Mouse (Mus musculus) liver, postnatal 0 days (tissue): ENCODE measurements around the gene Rplp0. TPM values are rescaled to one million over a fixed set of nuclear protein-coding genes. Genes with fewer than 3 reads are reported as not detected.
A peak's percentile ranks its signal among the peaks of the same experiment; 100 is the strongest.

Experiments
- ATAC-seq: fragments of 200-750 bp; cut with Nextera tagmentation; 2 replicates; pipeline ENCODE4 v1.8.0; 2017; ENCODE audit warnings: mild to moderate bottlenecking, moderate library complexity
- DNase-seq: peaks from one replicate; pipeline ENCODE4 v3.0.0-alpha.2; 2016
- H3K27ac ChIP-seq: fragments of 300-500 bp; sonication (generic); 2 replicates; pipeline ENCODE4 v1.5.1; 2014; ENCODE audit warnings: antibody characterized with exemption, moderate library complexity, mild to moderate bottlenecking, low read depth
- H3K27me3 ChIP-seq: fragments of 300-500 bp; sonication (generic); 2 replicates; pipeline ENCODE4 v1.6.1; 2014; ENCODE audit warnings: low read length, control low read depth, mixed read lengths; ENCODE audit not compliant: insufficient read depth
- H3K36me3 ChIP-seq: fragments of 300-500 bp; sonication (generic); replicated peaks from 2 replicates; pipeline ENCODE4 v1.6.1; 2014; ENCODE audit warnings: mild to moderate bottlenecking, control low read depth, low read length, moderate library complexity, mixed read lengths; ENCODE audit not compliant: insufficient read depth
- H3K4me1 ChIP-seq: fragments of 300-500 bp; sonication (generic); 2 replicates; pipeline ENCODE4 v1.6.1; 2014; ENCODE audit warnings: antibody characterized with exemption, mild to moderate bottlenecking, control low read depth; ENCODE audit not compliant: insufficient read depth
- H3K4me2 ChIP-seq: fragments of 300-500 bp; sonication (generic); 2 replicates; pipeline ENCODE4 v1.6.1; 2014; ENCODE audit warnings: low read depth, mild to moderate bottlenecking, low read length, moderate library complexity, mixed read lengths
- H3K4me3 ChIP-seq: fragments of 300-500 bp; sonication (generic); 2 replicates; pipeline ENCODE4 v1.5.1; 2014; ENCODE audit warnings: low read depth, low read length
- H3K9ac ChIP-seq: fragments of 300-500 bp; sonication (generic); replicated peaks from 2 replicates; pipeline ENCODE4 v1.6.1; 2014; ENCODE audit warnings: mild to moderate bottlenecking, moderate library complexity
- H3K9me3 ChIP-seq: fragments of 300-500 bp; sonication (generic); 2 replicates; pipeline ENCODE4 v1.6.1; 2016; ENCODE audit warnings: mild to moderate bottlenecking, control low read depth, low read length, mixed read lengths
- CTCF ChIP-seq: sonication (generic); IDR thresholded peaks from 2 replicates; pipeline ENCODE4 v1.5.1; 2016; ENCODE audit warnings: antibody characterized with exemption, low read depth
- EP300 ChIP-seq: IDR thresholded peaks from 2 replicates; pipeline ENCODE4 v1.6.1; 2016; ENCODE audit warnings: antibody characterized with exemption, low read depth, mild to moderate bottlenecking
- WGBS: fragments of 180-500 bp; shearing (Covaris S2); extraction: QIAGEN DNeasy Blood & Tissue Kit; methylation state at CpG from one replicate; pipeline ENCODE4 v1.1.7; 2014; ENCODE audit not compliant: insufficient replicate concordance; 5-methylcytosine and 5-hydroxymethylcytosine counted together
- polyA plus RNA-seq: library from polyadenylated mRNA; unstranded; fragments of >200 nt; fragmentation: Nextera tagmentation; extraction: Ambion mirVana; gene quantifications from 2 replicates; pipeline ENCODE4 v1.2.1, GENCODE M21; 2015

The Rplp0 gene
- polyA plus RNA-seq, 1 experiment from 2014 or later, result 822 TPM

- peaks cover 51% of the 10 kb centered on the region for H3K36me3 ChIP-seq
- WGBS, result 88% methylated on average over 33 of the region's 33 CpGs
Measured at GRCm38 (mm10) chr5:115553801-115554420, 5.4 kb upstream of the Rplp0 start.

DNA sequence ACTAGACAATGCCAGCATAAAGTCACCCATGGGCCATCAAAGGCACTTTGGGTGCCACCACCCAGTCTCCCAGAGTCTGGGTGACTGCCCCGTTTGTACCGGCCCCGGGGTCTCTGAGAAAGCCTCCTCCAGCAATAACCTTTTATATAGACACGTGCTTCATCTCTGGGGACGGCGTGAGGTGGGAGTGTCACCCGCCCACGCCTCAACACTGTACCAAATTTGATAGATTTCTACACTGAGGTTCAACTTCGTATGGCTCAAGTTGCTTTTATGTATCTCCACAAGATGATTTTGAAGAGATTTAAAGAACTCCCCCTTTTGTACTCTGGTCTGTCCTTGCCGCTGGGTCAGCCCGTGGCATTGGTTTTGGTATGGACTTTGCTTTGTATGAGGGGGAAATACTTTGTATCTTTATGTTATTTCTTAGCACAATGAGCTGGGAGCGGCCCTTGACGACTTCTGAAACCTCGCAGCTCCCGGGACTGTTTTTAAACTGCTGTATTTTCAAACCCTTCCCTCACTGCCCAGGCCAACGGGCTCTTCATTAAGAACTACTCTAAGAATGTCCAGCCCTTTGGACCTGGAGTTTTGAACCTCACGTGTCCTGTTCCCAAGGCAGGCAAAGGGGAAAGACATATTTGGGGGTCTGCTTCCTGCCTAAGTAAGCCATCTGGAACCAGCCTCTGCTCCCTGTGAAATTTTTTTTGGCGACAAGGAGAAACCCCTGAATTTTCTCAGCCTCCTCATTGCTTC lies 4.6 kb upstream of the Rplp0 start:
- Histone ChIP-seq H3K27ac (no peak overlapping the region), H3K9ac (no peak overlapping the region), H3K4me2 (no peak overlapping the region), H3K36me3 (peaks cover 43% of the 10 kb centered on the region), H3K4me3 (no peak overlapping the region), H3K9me3 (no peaks in the 10 kb centered on the region), H3K27me3 (no peaks in the 10 kb centered on the region), H3K4me1 (peaks cover 4% of the 10 kb centered on the region)
- no peak for DNase-seq
- 82% methylated on average over 18 of the region's 18 CpGs for WGBS
- TF ChIP-seq CTCF (no peak), EP300 (no peak)
- no peak for ATAC-seq

More at GRCm38 (mm10) chr5:115553801-115554420, 5.4 kb upstream of the Rplp0 start:
- Histone ChIP-seq H3K9me3 (no peaks in the 10 kb centered on the region), H3K27ac (no peak overlapping the region), H3K9ac (no peak overlapping the region), H3K27me3 (no peaks in the 10 kb centered on the region), H3K4me2 (no peak overlapping the region), H3K4me1 (peaks cover 4% of the 10 kb centered on the region), H3K4me3 (no peak overlapping the region)
- DNase-seq, result no peak
- ATAC-seq, result no peak
- no peak for TF ChIP-seq EP300
- TF ChIP-seq CTCF, result no peak

- H3K4me2 ChIP-seq, result 0 out of 2 replicates have a peak overlapping the region, but pooled peaks have one; percentile 38
- H3K4me3 ChIP-seq, result no peak overlapping the region
- H3K9ac ChIP-seq, result no peak overlapping the region
- H3K27me3 ChIP-seq, result no peaks in the 10 kb centered on the region
- H3K9me3 ChIP-seq, result no peaks in the 10 kb centered on the region
- no peak overlapping the region for H3K27ac ChIP-seq
- WGBS, result 19% methylated on average over 8 of the region's 8 CpGs
- H3K36me3 ChIP-seq, result peaks cover 44% of the 10 kb centered on the region
- TF ChIP-seq EP300 (no peak), CTCF (peak; percentile 99)
- DNase-seq (peak; percentile 81), ATAC-seq (no peak)
- H3K4me1 ChIP-seq, result peaks cover 14% of the 10 kb centered on the region
Measured at GRCm38 (mm10) chr5:115556217-115556616, 3.0 kb upstream of the Rplp0 start.

- Histone ChIP-seq H3K9me3 (no peaks in the 10 kb centered on the region), H3K27me3 (no peaks in the 10 kb centered on the region), H3K9ac (no peak overlapping the region), H3K27ac (no peak overlapping the region), H3K4me1 (peaks cover 23% of the 10 kb centered on the region), H3K4me2 (no peak overlapping the region), H3K4me3 (no peak overlapping the region), H3K36me3 (peaks cover 45% of the 10 kb centered on the region)
- DNase-seq (no peak), ATAC-seq (no peak)
- WGBS, result 79% methylated on average over 14 of the region's 14 CpGs
- no peak for TF ChIP-seq CTCF
- no peak for TF ChIP-seq EP300
Measured at GRCm38 (mm10) chr5:115558182-115558794, 979 bp upstream of the Rplp0 start.

DNA sequence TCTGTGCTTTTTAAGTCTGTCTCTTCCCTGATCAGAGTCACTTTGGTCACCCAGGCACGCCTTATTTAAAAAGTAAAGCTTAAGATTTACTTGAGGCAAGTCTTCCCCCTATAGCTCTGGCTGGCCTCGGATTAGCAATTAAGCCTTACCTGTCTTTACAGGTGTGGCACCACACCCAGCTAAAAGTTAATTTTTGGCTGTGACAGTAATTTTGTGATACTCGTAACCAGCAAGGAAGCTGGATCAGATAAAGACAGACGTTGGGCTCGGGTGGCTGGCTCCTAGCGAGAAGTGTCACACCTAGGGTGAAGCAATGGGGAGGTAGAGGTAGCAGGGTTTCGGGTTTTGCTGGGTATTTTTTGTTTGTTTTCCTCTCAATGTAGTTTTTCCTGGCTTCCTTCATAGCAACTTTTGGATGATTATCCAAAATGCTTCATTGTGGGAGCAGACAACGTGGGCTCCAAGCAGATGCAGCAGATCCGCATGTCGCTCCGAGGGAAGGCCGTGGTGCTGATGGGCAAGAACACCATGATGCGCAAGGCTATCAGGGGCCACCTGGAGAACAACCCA lies 1.2 kb downstream of the Rplp0 start:
- ATAC-seq (no peak), DNase-seq (no peak)
- WGBS, result 26% methylated on average over 13 of the region's 13 CpGs
- no peak for TF ChIP-seq EP300
- no peak for TF ChIP-seq CTCF
- peak overlapping the region; percentile 83 for H3K27ac ChIP-seq
- H3K9ac ChIP-seq, result peak overlapping the region; percentile 84
- peak overlapping the region; percentile 71 for H3K4me3 ChIP-seq
- H3K4me2 ChIP-seq, result peak overlapping the region; percentile 77
- peaks cover 39% of the 10 kb centered on the region for H3K36me3 ChIP-seq
- H3K4me1 ChIP-seq, result peaks cover 29% of the 10 kb centered on the region
- no peaks in the 10 kb centered on the region for H3K9me3 ChIP-seq
- H3K27me3 ChIP-seq, result no peaks in the 10 kb centered on the region
